Mouse (Mus musculus): ENCODE data around the gene Washc1. TPM values are rescaled to one million over a fixed set of nuclear protein-coding genes. Genes with fewer than 3 reads are reported as not detected.
"Not testable (repeated sequence)": the region's sequence is repeated elsewhere in the genome, so short reads cannot be mapped to it uniquely, and the experiment has no call there.

Washc1 gene
- polyA plus RNA-seq, 1 experiment from 2014 or later, result 41.6 TPM

DNA sequence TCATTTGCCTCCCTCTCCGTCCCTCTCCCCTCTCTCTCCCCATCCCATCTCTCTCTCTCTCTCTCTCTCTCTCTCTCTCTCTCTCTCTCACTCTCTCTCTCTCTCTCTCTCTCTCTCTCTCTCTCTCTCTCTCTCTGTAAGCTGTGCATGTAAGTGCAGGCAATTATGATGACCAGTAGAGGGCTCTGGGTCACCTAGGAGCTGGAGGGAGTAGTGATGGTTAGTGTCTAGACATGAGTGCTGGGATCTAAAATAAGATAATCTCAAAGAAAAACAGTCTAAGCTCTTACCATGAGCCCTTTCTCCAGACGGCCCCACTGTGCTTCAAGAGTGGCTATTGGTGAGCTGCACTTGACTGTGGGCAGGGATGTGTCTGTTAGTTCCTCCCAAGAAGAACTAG is 43.5 kb downstream of the Washc1 start:
- no peak overlapping the region for H3K4me3 ChIP-seq (replicated peaks; ENCODE audit: low read depth, low read length)
- ATAC-seq (replicated peaks; ENCODE audit: low FRiP score, low read depth) (no peak), DNase-seq (ENCODE audit: low spot score) (no peak)
- H3K27ac ChIP-seq, result no peak overlapping the region
- no peaks in the 10 kb centered on the region for H3K27me3 ChIP-seq (ENCODE audit: insufficient read depth, low read length)
- H3K36me3 ChIP-seq (ENCODE audit: insufficient read depth, low read length), result peaks cover 18% of the 10 kb centered on the region
- no peaks in the 10 kb centered on the region for H3K9me3 ChIP-seq (replicated peaks; ENCODE audit: low read length)
- WGBS, result 72% methylated on average over 2 of the region's 2 CpGs
- H3K4me2 ChIP-seq (ENCODE audit: low read length), result no peak overlapping the region
- no peaks in the 10 kb centered on the region for H3K4me1 ChIP-seq (replicated peaks; ENCODE audit: insufficient read depth, low read length)
- no peak overlapping the region for H3K9ac ChIP-seq (ENCODE audit: low read depth, low read length)
- TF ChIP-seq CTCF (IDR thresholded peaks at IDR 0.05; ENCODE audit: low read depth), result 0 out of 2 replicates have a peak, but pooled peaks have one; percentile 19

DNA sequence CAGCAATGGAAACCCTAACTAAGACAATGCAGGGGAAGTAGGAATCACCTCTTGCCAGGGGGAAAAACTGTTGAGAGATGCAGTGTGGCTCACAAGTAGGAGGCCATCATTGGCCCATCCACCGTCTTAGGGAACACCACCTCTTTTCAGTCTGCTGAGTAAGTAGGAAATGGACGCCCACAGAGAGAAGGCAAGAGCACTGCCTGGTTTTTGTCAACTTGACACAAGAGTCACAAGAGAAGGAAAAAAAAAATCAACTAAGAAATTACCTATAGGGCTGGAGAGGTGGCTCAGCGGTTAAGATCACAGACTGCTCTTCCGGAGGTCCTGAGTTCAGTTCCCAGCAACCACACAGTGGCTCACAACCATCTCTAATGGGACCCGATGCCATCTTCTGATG is 46.9 kb downstream of the Washc1 start:
- no peak for DNase-seq (ENCODE audit: low spot score)
- no peak for ATAC-seq (replicated peaks; ENCODE audit: low FRiP score, low read depth)
- H3K27ac ChIP-seq, result no peak overlapping the region
- 89% methylated on average over 5 of the region's 5 CpGs for WGBS
- no peak overlapping the region for H3K4me3 ChIP-seq (replicated peaks; ENCODE audit: low read depth, low read length)
- H3K9me3 ChIP-seq (replicated peaks; ENCODE audit: low read length), result no peaks in the 10 kb centered on the region
- no peaks in the 10 kb centered on the region for H3K36me3 ChIP-seq (ENCODE audit: insufficient read depth, low read length)
- H3K4me2 ChIP-seq (ENCODE audit: low read length), result no peak overlapping the region
- no peaks in the 10 kb centered on the region for H3K4me1 ChIP-seq (replicated peaks; ENCODE audit: insufficient read depth, low read length)
- no peak overlapping the region for H3K9ac ChIP-seq (ENCODE audit: low read depth, low read length)
- H3K27me3 ChIP-seq (ENCODE audit: insufficient read depth, low read length), result no peaks in the 10 kb centered on the region
- TF ChIP-seq CTCF (IDR thresholded peaks at IDR 0.05; ENCODE audit: low read depth), result no peak

- H3K4me2 ChIP-seq (ENCODE audit: low read length); ATAC-seq (replicated peaks; ENCODE audit: low FRiP score, low read depth); H3K27ac ChIP-seq; H3K4me3 ChIP-seq (replicated peaks; ENCODE audit: low read depth, low read length); H3K9ac ChIP-seq (ENCODE audit: low read depth, low read length); H3K9me3 ChIP-seq (replicated peaks; ENCODE audit: low read length); DNase-seq (ENCODE audit: low spot score); H3K27me3 ChIP-seq (ENCODE audit: insufficient read depth, low read length); H3K4me1 ChIP-seq (replicated peaks; ENCODE audit: insufficient read depth, low read length); H3K36me3 ChIP-seq (ENCODE audit: insufficient read depth, low read length): not testable (repeated sequence)
- WGBS, result 95% methylated on average over 5 of the region's 5 CpGs
Observed at GRCm38 (mm10) chr17:66167141-66167540, 55.8 kb downstream of the Washc1 start.

Other genes with a start within 250 kb of the Washc1 start
- gene Ralbp1, start 225.7 kb upstream of the Washc1 start, polyA plus RNA-seq (2015; fragmentation: Nextera tagmentation; extraction: Ambion mirVana), result 72.1 and 74.2 TPM in 2 replicates
- gene Twsg1, start 160.3 kb upstream of the Washc1 start, polyA plus RNA-seq (2015; fragmentation: Nextera tagmentation; extraction: Ambion mirVana), result 112 and 123 TPM in 2 replicates
- 22.8 and 26.4 TPM in 2 replicates for gene Ankrd12, start 34.5 kb upstream of the Washc1 start, polyA plus RNA-seq (2015; fragmentation: Nextera tagmentation; extraction: Ambion mirVana)
- 536 and 576 TPM in 2 replicates for gene Ndufv2, start 10.0 kb upstream of the Washc1 start, polyA plus RNA-seq (2015; fragmentation: Nextera tagmentation; extraction: Ambion mirVana)
- gene Ddx11, start 12.0 kb downstream of the Washc1 start, polyA plus RNA-seq (2015; fragmentation: Nextera tagmentation; extraction: Ambion mirVana), result 5.6 and 6.8 TPM in 2 replicates

Data from kidney, postnatal 0 days (tissue).